Mouse (Mus musculus) bone marrow, adult 2 months (tissue): ENCODE results near the gene Sox6.

Experiments
- CTCF ChIP-seq: fragments of 200-500 bp; IDR thresholded peaks from 2 replicates; pipeline ENCODE4 v1.5.1; 2011; ENCODE audit warnings: low read length, control low read depth; ENCODE audit not compliant: control insufficient read depth, insufficient read depth
- POLR2A ChIP-seq: fragments of 200-500 bp; IDR thresholded peaks from 2 replicates; pipeline ENCODE4 v1.6.1; 2011; ENCODE audit warnings: low read depth, mild to moderate bottlenecking, control low read depth, low read length, borderline replicate concordance; ENCODE audit not compliant: control insufficient read depth

DNA sequence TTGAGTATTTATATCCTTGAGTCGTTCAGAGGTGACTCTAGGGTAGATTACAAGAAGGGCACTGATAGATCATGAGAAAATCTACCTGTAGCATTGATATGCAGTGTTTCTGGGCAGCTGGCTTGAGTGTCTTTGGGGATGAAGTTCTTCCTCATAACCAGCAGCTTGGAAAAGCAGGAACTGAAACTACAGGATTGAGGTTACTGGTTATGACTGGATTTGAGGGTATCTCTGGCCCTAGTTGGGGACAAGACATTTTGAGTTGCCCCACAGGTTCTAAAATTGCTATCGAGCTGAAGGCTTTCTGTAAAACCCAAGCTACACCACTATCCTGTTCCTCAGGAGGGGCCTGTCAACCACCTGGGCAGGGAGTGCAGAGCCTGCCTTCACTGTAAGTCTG is 314.2 kb downstream of the Sox6 start:
- no peak for TF ChIP-seq CTCF
- TF ChIP-seq POLR2A = no peak
